Mouse (Mus musculus) heart, adult 8-10 months (tissue): ENCODE data around the gene Angptl2. TPM values are rescaled to one million over a fixed set of nuclear protein-coding genes. Genes with fewer than 3 reads are reported as not detected.
"Not testable (repeated sequence)": the region's sequence is repeated elsewhere in the genome, so short reads cannot be mapped to it uniquely, and the experiment has no call there.

Experiments
- DNase-seq: peaks from one replicate; pipeline ENCODE4 v3.0.0; 2022; ENCODE audit warnings: low spot score
- total RNA-seq, 4 experiments: library from RNA; stranded (reverse); gene quantifications; 2 replicates each; pipeline ENCODE4 v1.2.4; 2022

Gene Angptl2
- total RNA-seq, 4 experiments from 2014 or later, result 32.9 to 57.7 (median 53.5) TPM

GRCm38 (mm10) chr2:33200368-33201068 is 15.4 kb upstream of the Angptl2 start:
- DNase-seq, result no peak

- no peak for DNase-seq
Measured at GRCm38 (mm10) chr2:33203284-33203683, 12.6 kb upstream of the Angptl2 start.

DNA sequence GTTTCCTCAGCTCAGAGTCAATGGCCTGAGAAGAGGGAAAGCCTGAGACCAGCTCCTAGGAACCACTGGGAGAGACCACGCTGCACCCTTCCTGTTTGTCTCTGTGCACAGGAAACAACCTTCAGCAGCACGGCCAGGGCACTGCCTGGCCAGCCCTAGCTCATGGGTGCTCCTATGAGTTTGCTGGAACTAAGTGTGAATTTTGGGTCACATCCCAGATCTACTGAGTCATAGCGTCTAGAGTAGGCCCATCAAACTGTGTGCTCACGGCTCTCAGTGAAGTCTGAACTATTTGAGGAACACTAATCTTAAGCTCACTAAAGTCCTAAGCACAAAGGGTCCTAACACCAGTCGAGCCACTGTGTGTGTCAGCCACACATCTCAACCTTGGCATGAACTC is 10.9 kb upstream of the Angptl2 start:
- DNase-seq, result no peak

DNA sequence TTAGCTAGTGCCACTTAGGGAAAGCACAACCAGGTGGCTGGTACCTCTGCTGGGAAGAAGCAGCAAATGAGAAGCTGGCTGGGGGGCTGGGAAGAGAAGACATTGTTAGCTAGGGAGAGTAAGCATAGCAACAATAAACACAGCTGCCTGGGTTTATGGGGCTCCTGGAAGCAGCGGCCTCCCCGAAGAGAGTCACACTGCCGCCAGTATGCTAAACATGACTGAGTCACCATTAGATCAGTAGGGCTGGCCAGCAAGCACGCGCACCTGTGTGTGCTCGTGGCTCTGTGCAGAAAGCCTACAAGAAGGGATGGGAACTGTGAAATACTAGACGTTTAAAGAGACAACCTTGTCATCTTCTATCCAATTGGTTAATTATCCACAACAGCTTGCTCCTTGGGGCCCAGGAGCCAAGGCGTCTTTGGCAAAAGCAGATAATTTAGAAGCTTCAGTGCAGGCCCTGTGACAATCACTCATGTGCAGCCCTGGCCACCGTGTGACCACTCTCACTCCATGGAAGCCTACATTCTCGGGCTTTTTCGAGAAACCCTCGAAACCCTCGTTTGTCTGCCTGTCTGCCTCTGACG is 9.8 kb upstream of the Angptl2 start:
- no peak for DNase-seq

DNA sequence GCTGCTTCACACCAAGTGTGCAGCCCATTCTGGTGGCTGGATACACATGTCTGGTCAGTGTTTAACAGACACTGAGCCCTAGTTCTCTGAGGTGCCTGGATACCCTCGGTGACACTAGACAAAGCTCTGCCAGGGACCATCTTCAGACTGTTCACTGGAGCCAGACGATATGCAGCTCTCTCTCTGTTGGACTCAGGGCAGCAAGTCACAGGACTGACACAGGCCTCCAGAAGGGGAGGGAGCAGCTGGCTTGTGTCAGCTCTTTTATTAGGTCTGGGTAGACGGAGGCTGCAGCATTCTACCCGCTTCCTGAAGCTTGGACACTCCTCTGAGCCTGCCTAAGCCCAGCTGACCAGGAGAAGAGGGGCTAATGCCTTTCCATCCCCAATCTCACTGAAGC is 8.8 kb upstream of the Angptl2 start:
- peak; percentile 75 for DNase-seq

DNA sequence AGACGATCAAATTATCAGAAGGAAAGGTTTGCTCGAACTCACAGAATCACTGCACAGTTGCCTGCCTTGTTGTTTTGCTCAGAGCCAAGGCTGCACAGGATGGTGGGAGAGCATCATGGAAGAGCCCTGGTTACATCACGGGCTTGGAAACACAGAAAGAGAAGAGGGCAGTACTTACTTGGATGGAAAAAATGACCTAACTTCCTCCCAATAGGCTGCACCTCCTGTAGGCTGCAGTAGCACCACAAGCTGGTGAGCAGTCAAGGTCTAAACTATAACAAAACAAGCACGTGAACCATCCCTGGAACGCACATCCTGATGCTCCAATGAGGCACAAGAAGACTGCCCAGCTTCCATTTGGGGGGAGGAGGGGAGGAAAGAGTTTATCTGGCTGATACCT is 7.7 kb upstream of the Angptl2 start:
- no peak for DNase-seq

DNA sequence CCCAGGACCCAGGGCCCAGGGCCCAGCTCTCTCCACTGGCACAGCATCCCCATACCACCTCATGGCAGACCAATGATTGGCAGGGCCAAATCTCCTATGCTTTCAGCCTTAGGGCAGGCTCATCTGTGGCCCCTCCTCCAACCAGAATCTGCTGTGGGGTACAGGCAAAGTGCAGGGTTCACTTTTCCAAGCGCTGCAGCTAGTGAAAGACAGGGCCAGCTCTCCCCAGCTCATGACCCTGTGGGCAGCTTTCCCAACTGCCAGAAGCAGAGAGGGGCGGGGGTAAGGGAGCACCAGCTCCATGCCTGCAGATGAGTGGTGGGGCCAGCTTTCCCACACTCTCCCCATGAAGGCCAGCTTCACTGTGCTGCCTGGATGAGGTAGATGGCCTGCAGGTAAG is 5.0 kb upstream of the Angptl2 start:
- DNase-seq, result no peak

- DNase-seq, result not testable (repeated sequence)
Measured at GRCm38 (mm10) chr2:33211263-33211662, 4.6 kb upstream of the Angptl2 start.

DNA sequence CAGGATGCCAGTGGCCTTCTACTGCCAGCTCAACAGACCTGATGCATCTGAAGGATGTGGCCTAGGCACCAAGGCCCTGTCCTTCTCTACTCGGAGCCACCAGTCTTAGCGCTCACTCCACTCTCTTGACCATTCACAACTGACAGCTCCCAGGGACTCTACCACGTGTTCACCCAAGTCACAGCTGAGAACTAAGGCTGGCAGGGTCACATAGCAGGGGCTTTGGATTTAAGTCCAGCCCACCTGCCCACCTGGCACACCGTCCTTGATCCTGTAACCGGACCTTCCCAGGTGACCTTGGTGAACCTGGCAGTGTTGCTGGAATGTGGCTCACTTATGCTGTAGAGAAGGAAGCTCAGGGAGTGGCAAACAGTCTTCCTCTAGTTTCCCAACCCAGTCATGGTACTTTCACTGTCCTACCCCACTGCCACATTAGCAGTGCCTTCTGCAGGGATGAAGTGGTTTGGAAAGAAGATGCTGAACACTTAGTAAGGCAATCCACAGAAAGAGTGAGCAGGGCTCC is 631 bp upstream of the Angptl2 start:
- no peak for DNase-seq

- no peak for DNase-seq
Measured at GRCm38 (mm10) chr2:33216645-33217424, 966 bp downstream of the Angptl2 start.

GRCm38 (mm10) chr2:33217425-33217794 is 1.5 kb downstream of the Angptl2 start:
- DNase-seq, result no peak

GRCm38 (mm10) chr2:33218903-33219625 is 3.2 kb downstream of the Angptl2 start:
- no peak for DNase-seq

DNA sequence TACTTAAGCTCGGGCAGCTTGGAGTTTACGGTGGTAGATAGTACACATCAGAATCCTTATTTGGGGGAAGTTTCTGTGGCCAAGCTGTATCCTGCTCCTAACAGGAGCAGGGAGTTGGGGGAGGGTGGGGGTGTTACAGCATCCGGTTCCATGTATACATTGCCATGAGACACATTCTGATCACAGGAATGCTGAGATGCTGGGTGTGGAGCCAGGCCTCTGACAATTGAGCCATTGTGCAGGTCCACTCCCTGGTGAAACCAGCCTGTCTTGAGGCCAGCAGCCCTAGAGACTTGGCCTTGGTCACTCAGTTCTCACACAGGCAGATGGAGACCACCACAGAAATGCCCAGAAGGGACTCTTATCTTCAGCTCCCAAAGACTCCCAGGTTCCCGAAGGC is 3.8 kb downstream of the Angptl2 start:
- DNase-seq, result no peak

- no peak for DNase-seq
Measured at GRCm38 (mm10) chr2:33220246-33220645, 4.4 kb downstream of the Angptl2 start.

DNA sequence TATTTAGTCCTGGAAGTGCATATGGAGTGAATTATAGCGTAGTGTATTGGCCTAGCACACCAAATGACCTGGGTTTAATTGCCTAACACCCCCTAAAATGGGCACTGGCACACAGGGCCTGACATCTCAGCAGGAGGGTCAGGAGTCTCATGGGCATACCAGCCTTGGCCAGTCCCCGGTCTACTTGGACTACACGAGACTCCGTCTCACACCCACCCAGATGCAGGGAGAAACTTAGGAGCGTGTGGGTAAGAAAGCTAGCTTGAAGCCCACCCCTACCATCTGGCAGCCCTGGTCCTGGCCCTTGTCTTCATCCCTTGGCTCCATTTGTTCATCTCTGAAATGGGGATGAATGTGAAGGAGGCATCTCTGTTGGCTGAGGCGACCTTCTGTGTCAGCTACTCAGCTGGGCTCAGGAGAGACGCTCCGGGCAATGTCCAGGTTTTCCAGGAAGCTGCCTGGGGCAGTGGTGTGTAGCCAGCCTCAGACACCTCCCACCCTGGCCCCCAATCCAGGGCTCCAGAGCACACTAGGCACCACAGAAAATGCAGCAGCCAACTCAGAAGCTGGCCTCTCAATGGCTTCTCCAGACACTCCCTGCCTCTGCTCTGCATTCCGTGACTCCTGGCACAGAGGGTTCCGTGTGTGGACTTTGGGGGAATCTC is 4.9 kb downstream of the Angptl2 start:
- DNase-seq, result no peak

DNA sequence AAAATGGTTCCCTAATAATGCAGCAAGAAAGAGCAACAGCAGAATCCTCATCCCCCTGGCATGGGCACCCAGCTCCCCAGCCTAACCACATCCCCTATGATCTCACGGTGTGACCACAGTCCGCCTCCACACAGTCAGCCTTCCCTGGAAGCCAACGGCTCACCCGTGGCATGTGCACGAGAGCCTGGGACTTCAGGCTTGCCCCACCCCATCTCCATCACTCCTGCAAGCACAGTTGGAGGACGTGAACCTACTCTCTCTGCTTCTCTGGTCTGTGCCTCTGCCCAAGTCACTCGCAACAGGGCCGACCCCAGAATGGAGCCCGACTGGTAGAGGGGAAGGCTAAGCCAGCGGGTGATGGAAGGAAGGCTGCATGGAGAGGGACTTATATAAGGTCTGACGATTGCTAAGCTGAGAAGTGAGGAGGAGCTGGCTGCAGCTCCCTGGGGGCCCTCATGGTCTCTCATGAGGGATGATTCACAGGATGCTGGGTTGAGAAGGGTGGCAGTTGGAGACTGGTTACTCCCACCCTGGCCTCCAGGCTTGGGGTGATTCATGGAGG is 5.6 kb downstream of the Angptl2 start:
- DNase-seq, result no peak

- DNase-seq, result no peak
Measured at GRCm38 (mm10) chr2:33222480-33222879, 6.6 kb downstream of the Angptl2 start.

DNA sequence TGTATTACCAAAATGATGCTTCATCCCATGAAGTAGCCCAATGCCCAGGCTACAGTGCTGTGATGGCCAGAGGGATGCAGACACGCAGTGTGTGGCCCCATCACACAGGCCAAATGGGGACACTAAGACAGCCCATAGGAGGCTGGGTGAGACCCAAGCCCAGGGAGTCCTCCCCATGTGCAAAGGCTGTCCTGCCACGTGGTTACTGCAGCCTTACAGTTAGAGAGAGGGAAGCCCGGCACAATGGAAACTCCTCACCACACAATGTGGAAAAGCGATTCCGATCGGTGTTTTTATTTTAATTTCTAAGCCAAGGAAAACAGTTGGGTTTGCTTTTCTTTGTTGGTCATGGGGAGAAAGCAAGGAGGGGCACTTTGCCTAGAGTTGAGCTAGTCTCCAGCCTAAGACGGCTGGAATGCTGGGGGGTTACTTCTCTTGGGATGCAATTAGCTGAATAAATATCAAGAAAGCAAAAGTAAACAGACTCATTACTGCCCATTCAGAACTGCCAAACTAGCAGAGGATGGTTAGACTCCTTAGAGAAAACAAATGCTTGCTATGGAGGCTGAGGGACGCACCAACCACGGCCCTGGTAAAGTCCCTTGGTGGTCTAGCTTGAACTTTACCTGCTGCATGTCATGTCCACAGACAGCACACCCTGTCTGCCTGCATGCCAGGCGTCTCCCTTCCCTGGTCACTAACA is 7.9 kb downstream of the Angptl2 start:
- no peak for DNase-seq

DNA sequence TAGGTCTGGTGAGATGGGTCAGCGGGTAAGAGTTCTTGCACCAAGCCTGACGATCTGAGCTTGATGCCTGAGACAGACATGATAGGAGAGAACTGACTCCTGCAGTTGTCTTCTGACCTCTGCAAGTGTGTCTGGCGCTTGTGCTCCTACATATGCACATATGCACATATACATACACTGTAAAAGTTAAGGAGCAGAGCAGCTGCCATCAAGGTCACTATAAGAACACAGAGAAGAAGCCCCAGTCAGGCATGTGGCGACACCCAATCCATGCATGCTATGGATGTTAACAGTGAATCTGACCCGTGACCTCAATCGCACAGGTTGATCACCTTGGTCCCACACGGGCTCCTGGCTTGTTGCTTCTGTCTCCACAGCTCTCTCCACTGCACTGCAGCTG is 10.1 kb downstream of the Angptl2 start:
- DNase-seq, result no peak

- DNase-seq, result no peak
Measured at GRCm38 (mm10) chr2:33228077-33228476, 12.2 kb downstream of the Angptl2 start.
